Mouse (Mus musculus) cerebellum, postnatal 36 days (tissue): ENCODE measurements around the gene Nudt17.
"Not testable (repeated sequence)": the region's sequence is repeated elsewhere in the genome, so short reads cannot be mapped to it uniquely, and the experiment has no call there.

Experiments used
- DNase-seq, 2 experiments: peaks; one replicate each; pipeline ENCODE4 v3.0.0; 2021 to 2022; ENCODE audit warnings: mixed read lengths in 2 of 2

Nudt17 gene

DNA sequence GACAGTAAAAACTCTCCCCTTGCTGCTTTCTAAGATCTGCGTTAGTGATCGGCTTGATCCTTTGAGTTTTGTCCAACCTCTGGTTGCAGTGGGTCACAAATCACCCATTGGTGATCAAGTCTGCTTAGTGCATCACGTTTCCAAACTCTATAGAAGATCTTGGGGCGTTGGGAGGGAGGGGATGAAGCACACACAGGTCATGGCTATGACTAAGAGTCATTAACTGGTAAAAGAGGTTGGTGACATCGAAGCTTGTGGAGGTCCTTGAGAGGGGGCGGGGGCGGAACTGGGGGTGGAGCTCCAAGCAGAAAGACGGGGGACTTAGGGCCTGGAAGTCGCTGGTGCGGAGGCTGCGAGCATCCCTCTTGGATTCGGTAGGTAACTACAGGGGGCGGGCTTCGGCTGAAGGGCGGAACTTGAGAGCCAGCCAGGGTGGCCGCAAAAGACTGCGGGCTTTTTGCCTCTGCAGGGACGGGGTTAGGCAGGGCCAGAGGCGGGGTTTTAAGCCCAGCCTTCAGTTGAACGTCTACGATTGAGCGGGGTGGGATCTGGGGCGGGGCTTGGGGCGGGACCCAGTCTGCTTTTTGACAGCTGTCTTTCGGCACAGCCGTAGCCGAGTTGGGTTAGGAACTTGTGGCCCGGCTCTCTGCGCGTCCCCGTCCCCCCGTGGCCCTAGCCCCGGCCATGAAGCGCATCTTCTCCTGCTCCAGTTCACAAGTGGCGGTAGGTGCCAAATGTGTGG is 38.5 kb downstream of the Nudt17 start, which contains the start of gene Ankrd35:
Gene Ankrd35, plus strand, starts transcription at position 405 of the 742 bp plus-strand sequence.
- peak; percentile 70 to 77 for DNase-seq

DNA sequence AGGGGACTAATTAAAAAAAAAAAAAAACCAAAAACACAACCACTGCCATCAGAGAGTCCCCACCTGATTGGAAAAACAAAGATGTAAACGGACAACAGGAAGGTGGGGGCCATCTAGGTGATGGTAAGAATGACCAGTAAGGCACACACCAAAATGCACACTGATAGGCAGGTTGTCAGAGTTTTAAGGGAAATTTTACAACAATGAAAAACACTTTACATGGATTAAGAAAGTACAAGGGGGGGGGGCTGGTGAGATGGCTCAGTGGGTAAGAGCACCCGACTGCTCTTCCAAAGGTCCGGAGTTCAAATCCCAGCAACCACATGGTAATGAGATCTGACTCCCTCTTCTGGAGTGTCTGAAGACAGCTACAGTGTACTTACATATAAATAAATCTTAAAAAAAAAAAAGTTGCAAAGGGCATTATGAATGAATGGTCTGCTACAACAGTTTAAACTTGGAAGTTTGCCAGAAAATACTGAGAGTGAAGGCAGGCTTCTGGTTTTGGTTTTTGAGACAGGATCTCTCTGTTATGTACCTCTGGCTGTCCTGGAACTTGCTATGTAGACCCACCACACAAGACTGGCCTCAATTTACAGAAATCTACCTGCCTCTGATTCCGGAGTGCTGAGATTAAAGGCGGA is 39.8 kb downstream of the Nudt17 start:
- DNase-seq: no peak

DNA sequence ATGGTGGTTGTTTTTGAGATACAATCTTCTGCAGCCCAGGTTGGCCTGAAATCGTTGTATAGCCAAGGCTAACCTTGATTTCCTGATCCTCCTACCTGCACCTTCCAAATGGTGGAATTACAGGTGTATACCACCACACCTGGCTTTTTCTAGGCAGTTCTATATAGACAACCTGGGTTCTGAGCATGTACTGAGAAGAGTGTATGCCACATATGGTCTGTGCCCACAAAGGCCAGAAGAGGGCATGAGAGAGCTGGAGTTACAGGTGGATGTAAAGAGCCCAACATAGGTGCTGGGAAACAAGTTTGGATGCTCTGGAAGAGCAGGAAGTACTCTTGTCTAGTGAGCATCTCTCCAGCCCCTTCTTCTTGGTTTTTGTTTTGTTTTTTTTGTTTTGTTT is 41.0 kb downstream of the Nudt17 start:
- DNase-seq: no peak

DNA sequence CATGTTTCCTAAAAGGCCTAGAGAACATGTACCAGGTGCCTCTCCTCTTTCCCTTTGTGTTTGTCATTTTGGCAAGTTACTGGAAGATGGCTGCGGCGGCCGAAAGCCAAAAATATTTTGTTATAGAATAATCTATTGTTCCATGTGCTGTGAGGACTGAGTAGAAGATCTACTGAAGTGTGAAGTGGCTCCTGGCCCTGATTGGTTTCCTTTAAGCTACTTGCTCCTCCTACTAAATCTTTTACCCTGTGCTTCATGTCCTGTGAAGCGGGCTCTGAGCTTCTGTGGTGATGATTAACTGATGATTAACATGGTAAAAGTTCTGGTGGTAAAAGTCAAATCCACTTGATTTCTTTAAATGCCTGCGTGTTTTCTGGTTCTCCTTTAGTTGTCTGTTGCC is 41.4 kb downstream of the Nudt17 start:
- no peak for DNase-seq

DNA sequence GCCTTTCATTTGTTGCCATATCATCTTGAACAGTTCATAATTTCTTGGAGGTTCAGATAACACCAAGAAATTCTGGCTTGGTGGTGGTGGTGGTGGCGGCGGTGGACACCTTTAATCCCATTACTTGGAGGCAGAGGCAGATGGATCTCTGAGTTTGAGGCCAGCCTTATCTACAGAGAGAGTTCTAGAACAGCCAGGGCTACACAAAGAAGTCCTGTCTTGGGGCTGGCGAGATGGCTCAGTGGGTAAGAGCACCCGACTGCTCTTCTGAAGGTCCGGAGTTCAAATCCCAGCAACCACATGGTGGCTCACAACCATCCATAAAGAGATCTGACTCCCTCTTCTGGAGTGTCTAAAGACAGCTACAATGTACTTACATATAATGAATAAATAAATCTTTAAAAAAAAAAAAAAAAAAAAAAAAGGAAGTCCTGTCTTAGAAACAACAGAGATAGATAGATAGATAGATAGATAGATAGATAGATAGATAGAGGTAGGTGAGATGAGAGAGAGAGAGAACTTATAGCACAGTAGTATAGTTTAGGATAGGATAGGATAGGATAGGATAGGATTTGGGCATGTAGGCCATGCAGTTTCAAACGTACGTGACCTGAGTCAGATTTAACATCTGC is 42.5 kb downstream of the Nudt17 start:
- not testable (repeated sequence) for DNase-seq

DNA sequence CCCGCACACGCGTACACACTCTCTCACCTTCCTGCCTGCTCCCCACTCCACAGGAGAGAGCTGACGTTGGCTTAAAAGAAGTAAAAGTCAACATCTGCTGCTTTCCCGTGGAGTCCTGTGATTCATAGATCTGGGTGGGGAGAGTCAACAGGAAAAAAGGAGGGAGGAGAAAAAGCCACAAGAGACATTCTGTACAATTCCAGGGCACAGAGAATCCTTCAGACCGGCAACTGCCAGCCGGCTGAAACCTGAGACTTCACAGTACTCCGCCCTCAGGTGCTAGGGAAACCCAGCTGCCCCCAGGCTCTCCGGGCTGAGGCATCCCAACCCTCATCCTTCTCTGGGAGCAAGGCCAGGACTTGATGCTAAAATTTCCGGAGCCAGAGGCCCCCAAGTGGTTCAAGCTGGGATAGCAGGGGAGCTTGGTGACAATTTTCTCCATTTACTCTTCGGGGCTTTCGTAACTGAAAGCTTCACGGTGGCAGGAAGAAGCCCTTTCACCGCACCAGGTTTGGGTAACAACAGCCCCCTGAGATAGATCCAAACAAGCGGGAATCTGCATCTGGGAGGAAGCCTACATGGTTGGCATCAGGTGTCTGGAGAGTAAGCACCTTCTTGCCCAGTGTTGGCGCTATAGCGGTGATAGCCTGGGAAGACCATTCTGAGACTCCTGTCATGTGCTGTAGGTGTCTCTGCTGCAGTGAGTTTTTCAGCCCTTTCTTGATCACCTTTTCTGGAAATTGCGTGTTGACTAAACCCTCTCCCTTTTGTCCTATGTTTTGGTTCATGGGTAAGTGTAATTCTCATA is 44.7 kb downstream of the Nudt17 start:
- peak; percentile 90 to 96 for DNase-seq

DNA sequence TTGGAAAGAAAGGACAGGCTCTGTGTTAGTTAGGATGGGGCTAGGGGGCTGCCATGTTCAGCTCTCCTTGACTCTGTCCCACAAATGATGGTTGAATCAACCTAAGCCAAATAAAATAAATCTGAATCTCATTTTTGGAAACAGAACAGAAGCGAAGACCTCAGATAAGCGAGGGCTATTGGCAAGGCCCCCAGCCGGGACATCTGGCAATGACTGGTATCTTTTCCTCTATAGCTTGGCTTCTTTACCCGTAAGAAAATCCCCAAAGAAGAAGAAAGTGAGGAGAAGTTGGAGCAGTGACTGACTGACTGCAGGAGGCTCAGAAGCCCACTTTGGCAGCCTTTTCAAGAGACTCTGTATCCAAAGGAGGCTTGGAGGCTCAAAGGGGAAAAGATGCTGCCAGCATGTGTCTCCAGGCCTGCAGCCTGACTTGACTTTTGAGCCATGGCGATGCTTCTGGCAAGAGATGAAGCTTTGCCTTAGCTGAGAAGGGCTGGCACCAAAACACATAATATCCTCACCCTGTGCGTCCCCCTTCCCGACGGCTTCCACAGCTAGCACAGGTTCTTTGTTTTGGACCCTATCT is 45.5 kb downstream of the Nudt17 start:
- peak; percentile 17 to 20 for DNase-seq

DNA sequence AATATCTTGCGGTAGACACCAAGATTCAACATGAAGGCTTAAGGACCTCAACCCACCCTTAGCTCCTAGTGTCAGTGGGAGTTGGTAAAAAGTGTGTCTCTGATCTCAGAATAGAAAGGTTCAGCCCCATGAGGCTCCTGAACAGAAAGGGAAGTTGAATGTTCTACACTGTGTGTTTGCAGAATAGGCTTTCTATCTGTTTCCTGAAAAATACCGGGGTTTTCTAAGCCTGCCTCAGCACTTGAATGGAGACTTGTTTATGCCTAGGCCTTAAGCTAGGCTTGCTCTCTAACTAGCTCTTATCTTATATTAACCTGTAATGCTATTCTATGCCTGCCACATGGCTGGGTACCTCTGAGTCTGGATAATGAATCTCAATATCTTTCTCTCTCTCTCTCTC is 47.5 kb downstream of the Nudt17 start:
- no peak for DNase-seq
